In genomic region chr11:113618672-113619419, GRCm38 (mm10) we compare ENCODE assay signal across 7 mouse cellular contexts. TPM values are rescaled to one million over a fixed set of nuclear protein-coding genes. Genes with fewer than 3 reads are reported as not detected.
DNase-seq lines count a peak whose midpoint lies in the region; ATAC-seq lines count a peak whose summit lies in the region.

Gene Sstr2 (plus strand): TSS chr11:113619342.

- H3K27me3 ChIP-seq in intestine, embryonic 14.5 days (replicated peaks; ENCODE audit: control insufficient read depth, insufficient read depth, low read length) = peaks cover 46% of the 10 kb centered on the region
- H3K27me3 ChIP-seq in midbrain, embryonic 10.5 days (ENCODE audit: low read depth, poor library complexity, severe bottlenecking) = peaks cover 78% of the 10 kb centered on the region

- intact Hi-C loops in left cerebral cortex, postnatal 4 days (cut with DNase I) = no loop called here

- peak; percentile 59; the same call in 1 of the 2 replicates for ATAC-seq in intestine, embryonic 14.5 days (replicated peaks; ENCODE audit: low FRiP score, low TSS enrichment, low read depth)

- H3K4me3 ChIP-seq in intestine, embryonic 14.5 days (ENCODE audit: low read depth, low read length) = peak within 1 kb of the TSS; percentile 40
- H3K4me3 ChIP-seq in midbrain, embryonic 10.5 days = peak within 1 kb of the TSS; percentile 63

- peak within 1 kb of the TSS; percentile 27; the same call in 1 of the 2 replicates for H3K9ac ChIP-seq in intestine, embryonic 14.5 days (ENCODE audit: low read length)

- DNase-seq in adrenal gland, adult (ENCODE audit: inconsistent age in 2 of 2, low spot score in 1 of 2) = peak; percentile 86 to 92
- DNase-seq in cerebellum, postnatal 36 days = peak; percentile 65 to 72
- peak; percentile 66 for DNase-seq in gastrocnemius, postnatal 10 days
- peak; percentile 84 for DNase-seq in intestine, embryonic 14.5 days (ENCODE audit: low spot score)
- DNase-seq in left cerebral cortex, postnatal 4 days = peak; percentile 91
- DNase-seq in midbrain, embryonic 10.5 days (ENCODE audit: low spot score) = peak; percentile 73
- peak; percentile 83 for DNase-seq in right cerebral cortex, postnatal 4 days

- WGBS in intestine, embryonic 14.5 days = under 1% methylated on average over 54 of the region's 54 CpGs
- WGBS in midbrain, embryonic 10.5 days = under 1% methylated on average over 54 of the region's 54 CpGs

- H3K9me3 ChIP-seq in intestine, embryonic 14.5 days (ENCODE audit: control insufficient read depth, low read length) = no peaks in the 10 kb centered on the region
- H3K9me3 ChIP-seq in midbrain, embryonic 10.5 days (replicated peaks) = no peaks in the 10 kb centered on the region

- H3K36me3 ChIP-seq in intestine, embryonic 14.5 days (ENCODE audit: control insufficient read depth, insufficient read depth, low read length) = no peaks in the 10 kb centered on the region
- H3K36me3 ChIP-seq in midbrain, embryonic 10.5 days = no peaks in the 10 kb centered on the region

- H3K27ac ChIP-seq in intestine, embryonic 14.5 days (ENCODE audit: low read depth) = no peak within 1 kb of the TSS
- H3K27ac ChIP-seq in midbrain, embryonic 10.5 days (replicated peaks) = peak within 1 kb of the TSS; percentile 55

- peaks cover 17% of the 10 kb centered on the region for H3K4me1 ChIP-seq in intestine, embryonic 14.5 days (replicated peaks; ENCODE audit: control insufficient read depth, insufficient read depth, low read length)
- H3K4me1 ChIP-seq in midbrain, embryonic 10.5 days = peaks cover 50% of the 10 kb centered on the region

- H3K4me2 ChIP-seq in intestine, embryonic 14.5 days (ENCODE audit: low read length) = peak within 1 kb of the TSS; percentile 84

RNA-seq across cellular contexts. Expression of gene Sstr2, which starts in this region (rescaled TPM):
- total RNA-seq in gastrocnemius, postnatal 10 days (2021) = 1 to 10 TPM in 1 of 2 experiments, under 1 TPM in 1; 0.12 to 1.3 TPM
- 0.30 and 0.47 TPM in 2 replicates for polyA plus RNA-seq in intestine, embryonic 14.5 days (2014; fragmentation: Nextera tagmentation; extraction: Ambion mirVana)
- total RNA-seq in left cerebral cortex, postnatal 4 days (2021) = 10 to 100 TPM; 21.2 to 23.0 TPM
- polyA plus RNA-seq in midbrain, embryonic 10.5 days (2016; fragmentation: Nextera tagmentation; extraction: Ambion mirVana) = 5.3 and 8.7 TPM in 2 replicates

Comparison
In these comparisons a context has a peak if more than half of its experiments do, and no peak if none do; other contexts are left out.
1. RNA of gene Sstr2 (total RNA-seq): 21.2 to 23.0 TPM in left cerebral cortex, postnatal 4 days; 0.12 to 1.3 TPM in gastrocnemius, postnatal 10 days; every median in the first group is over 4 times any median in the second.
2. Peak in DNase-seq, ATAC-seq, H3K4me3 ChIP-seq, H3K9ac ChIP-seq and H3K4me2 ChIP-seq in intestine, embryonic 14.5 days; RNA of the gene not detected or under 1 TPM.
3. Peak in every context shown above with its lines, with median percentiles within 50 percentile points of each other: DNase-seq.